Mouse (Mus musculus): ENCODE measurements around the gene Zfpl1. TPM values are rescaled to one million over a fixed set of nuclear protein-coding genes. Genes with fewer than 3 reads are reported as not detected.
A peak's percentile ranks its signal among the peaks of the same experiment; 100 is the strongest.

Zfpl1 gene
- total and polyA plus RNA-seq, 2 experiments from 2014 or later = 92.0 to 97.6 TPM

DNA sequence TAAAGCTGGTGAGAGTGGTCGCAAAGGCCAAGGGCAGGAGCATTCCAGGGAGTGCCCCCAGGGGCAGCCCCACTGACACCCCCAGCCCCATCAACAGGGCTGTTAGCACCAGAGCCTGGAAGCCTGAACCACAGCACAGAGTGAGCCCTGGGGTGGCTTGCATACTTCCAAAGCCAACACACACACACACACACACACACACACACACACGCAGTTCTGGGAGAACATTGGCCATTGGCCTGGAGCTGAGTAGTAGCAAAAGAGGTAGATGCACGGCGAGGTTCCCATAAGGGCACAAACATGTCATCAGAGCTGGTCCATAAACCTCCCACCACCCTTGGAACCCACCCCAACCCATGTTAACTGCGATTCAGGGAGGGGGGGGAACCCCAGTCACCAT, 18.2 kb downstream of the Zfpl1 start:
- peaks cover 14% of the 10 kb centered on the region for H3K4me1 ChIP-seq (ENCODE audit: insufficient read depth, low read length)

DNA sequence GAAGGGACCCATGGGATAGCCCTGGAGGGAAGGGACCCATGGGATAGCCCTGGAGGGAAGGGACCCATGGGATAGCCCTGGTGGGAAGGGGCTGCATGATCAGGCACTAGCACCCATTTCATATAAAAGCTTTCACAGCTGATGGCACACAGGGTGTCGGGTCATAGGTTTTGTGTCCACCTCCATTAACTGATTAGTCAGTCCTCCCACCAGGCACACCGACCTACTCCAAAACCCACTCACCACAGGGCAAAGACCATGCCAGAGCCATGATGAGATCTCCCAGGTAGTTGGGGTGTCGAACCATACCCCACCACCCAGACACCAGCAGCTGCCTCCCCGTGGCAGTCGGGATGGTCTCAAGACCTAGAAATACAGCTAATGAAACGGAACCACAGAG, 21.7 kb downstream of the Zfpl1 start:
- DNase-seq (ENCODE audit: low spot score) = no peak
- Histone ChIP-seq H3K9me3 (ENCODE audit: low read length) (no peaks in the 10 kb centered on the region), H3K9ac (replicated peaks; ENCODE audit: low read length, poor library complexity, severe bottlenecking) (no peak overlapping the region), H3K4me3 (ENCODE audit: low read depth, low read length) (no peak overlapping the region), H3K4me2 (ENCODE audit: low read depth, low read length, poor library complexity, severe bottlenecking) (no peak overlapping the region), H3K4me1 (ENCODE audit: insufficient read depth, low read length) (peaks cover 18% of the 10 kb centered on the region), H3K36me3 (ENCODE audit: insufficient read depth, low read length) (no peaks in the 10 kb centered on the region), H3K27me3 (ENCODE audit: insufficient read depth, low read length) (no peaks in the 10 kb centered on the region), H3K27ac (ENCODE audit: low read depth, low read length) (no peak overlapping the region)
- TF ChIP-seq CTCF (IDR thresholded peaks at IDR 0.05) = no peak
- 98% methylated on average over 6 of the region's 6 CpGs for WGBS
- no peak for ATAC-seq (ENCODE audit: low FRiP score)

More for the DNA sequence above, 18.2 kb downstream of the Zfpl1 start:
- 37% methylated on average over 5 of the region's 5 CpGs for WGBS
- Histone ChIP-seq H3K9ac (replicated peaks; ENCODE audit: low read length, poor library complexity, severe bottlenecking) (peak overlapping the region; percentile 65), H3K9me3 (ENCODE audit: low read length) (no peaks in the 10 kb centered on the region), H3K27ac (ENCODE audit: low read depth, low read length) (peak overlapping the region; percentile 85), H3K4me2 (ENCODE audit: low read depth, low read length, poor library complexity, severe bottlenecking) (peak overlapping the region; percentile 77), H3K4me3 (ENCODE audit: low read depth, low read length) (peak overlapping the region; percentile 48), H3K27me3 (ENCODE audit: insufficient read depth, low read length) (no peaks in the 10 kb centered on the region), H3K36me3 (ENCODE audit: insufficient read depth, low read length) (peaks cover 27% of the 10 kb centered on the region)
- TF ChIP-seq CTCF (IDR thresholded peaks at IDR 0.05) = no peak
- no peak for DNase-seq (ENCODE audit: low spot score)
- 0 out of 2 replicates have a peak, but pooled peaks have one; percentile 2 for ATAC-seq (ENCODE audit: low FRiP score)

DNA sequence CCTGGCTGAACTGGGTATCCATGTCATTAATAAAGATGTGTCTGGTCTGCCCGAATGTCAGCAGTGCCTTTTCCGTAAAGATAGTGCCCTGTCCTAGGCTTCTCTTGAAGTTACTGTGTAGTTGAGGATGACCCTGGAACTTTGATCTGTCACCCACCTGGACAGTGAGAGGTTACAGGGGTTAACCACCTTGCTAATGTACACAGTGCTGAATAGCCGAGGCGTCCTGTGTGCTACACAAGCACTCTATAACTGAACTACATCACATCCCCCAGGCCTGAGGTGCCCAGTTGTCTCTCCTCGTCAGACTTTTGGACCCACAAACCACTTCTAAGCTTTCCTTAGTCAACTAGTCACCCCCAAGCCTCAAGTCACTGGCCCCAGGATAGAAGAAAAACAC, 22.3 kb downstream of the Zfpl1 start:
- no peaks in the 10 kb centered on the region for H3K36me3 ChIP-seq (ENCODE audit: insufficient read depth, low read length)
- TF ChIP-seq CTCF (IDR thresholded peaks at IDR 0.05) = no peak
- H3K4me2 ChIP-seq (ENCODE audit: low read depth, low read length, poor library complexity, severe bottlenecking) = peak overlapping the region; percentile 98
- 65% methylated on average over 5 of the region's 5 CpGs for WGBS
- H3K9ac ChIP-seq (replicated peaks; ENCODE audit: low read length, poor library complexity, severe bottlenecking) = peak overlapping the region; percentile 93
- peak overlapping the region; percentile 92 for H3K27ac ChIP-seq (ENCODE audit: low read depth, low read length)
- ATAC-seq (ENCODE audit: low FRiP score) = no peak
- peak overlapping the region; percentile 89 for H3K4me3 ChIP-seq (ENCODE audit: low read depth, low read length)
- H3K4me1 ChIP-seq (ENCODE audit: insufficient read depth, low read length) = peaks cover 18% of the 10 kb centered on the region
- no peak for DNase-seq (ENCODE audit: low spot score)
- H3K27me3 ChIP-seq (ENCODE audit: insufficient read depth, low read length) = no peaks in the 10 kb centered on the region
- H3K9me3 ChIP-seq (ENCODE audit: low read length) = no peaks in the 10 kb centered on the region

DNA sequence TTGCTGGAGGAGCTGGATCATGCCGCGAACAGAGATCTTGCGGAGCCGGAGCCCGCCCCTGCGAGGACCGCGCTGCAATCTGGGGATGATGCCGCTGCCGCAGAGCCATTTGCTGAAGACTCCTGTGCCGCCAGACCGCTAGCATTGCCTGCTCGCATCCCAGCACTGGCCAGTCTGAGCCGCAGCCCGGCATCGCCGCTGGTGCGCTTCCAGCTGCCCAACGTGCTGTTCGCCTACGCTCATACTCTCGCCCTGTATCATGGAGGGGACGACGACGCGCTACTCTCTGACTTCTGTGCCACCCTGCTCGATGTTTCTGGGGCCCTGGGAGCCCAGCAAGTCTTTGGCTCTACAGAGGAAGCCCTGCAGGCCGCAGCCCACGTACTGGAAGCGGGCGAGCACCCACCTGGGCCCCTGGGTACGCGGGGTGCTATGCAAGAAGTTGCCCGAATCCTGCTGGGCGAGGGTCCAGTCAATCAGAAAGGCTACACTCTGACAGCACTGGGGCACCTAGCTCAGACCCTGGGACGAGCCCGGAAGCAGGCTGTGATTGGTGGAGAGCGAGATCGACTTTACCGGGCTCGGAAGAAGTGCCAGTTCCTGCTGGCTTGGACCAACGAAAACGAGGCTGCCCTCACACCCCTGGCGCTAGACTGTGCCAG, 23.0 kb downstream of the Zfpl1 start:
- ATAC-seq (ENCODE audit: low FRiP score) (no peak), DNase-seq (ENCODE audit: low spot score) (peak; percentile 49)
- Histone ChIP-seq H3K27ac (ENCODE audit: low read depth, low read length) (peak overlapping the region; percentile 92), H3K27me3 (ENCODE audit: insufficient read depth, low read length) (no peaks in the 10 kb centered on the region), H3K4me1 (ENCODE audit: insufficient read depth, low read length) (peaks cover 18% of the 10 kb centered on the region), H3K4me3 (ENCODE audit: low read depth, low read length) (peak overlapping the region; percentile 89), H3K9me3 (ENCODE audit: low read length) (no peaks in the 10 kb centered on the region), H3K36me3 (ENCODE audit: insufficient read depth, low read length) (no peaks in the 10 kb centered on the region), H3K9ac (replicated peaks; ENCODE audit: low read length, poor library complexity, severe bottlenecking) (peak overlapping the region; percentile 93), H3K4me2 (ENCODE audit: low read depth, low read length, poor library complexity, severe bottlenecking) (peak overlapping the region; percentile 98)
- TF ChIP-seq CTCF (IDR thresholded peaks at IDR 0.05) = no peak
- WGBS = 1% methylated on average over 44 of the region's 44 CpGs

DNA sequence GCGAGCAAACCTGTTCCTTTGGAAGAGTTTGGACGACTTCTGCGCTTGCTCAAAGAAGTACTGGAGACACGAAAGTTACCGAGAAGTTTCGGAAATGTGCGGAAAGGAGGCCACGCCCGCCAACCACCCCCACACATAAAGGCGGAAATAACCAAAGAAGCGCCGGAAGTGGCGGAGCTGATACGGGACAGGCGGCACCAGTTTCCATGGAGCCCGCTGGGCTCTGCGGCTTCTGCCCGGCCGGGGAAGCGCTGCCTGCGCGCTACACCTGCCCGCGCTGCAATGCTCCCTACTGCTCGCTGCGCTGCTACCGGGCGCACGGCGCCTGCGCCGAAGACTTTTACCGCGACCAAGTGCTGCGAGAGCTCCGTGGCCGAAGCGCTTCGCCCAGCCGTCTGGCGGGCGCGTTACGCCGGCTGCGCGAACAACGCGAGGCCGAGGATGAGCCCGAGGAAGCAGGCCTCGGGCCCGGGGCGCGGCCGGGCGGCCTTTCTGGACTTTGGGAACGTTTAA, 23.7 kb downstream of the Zfpl1 start, which contains the start of gene Znhit2:
Gene Znhit2 (plus strand): TSS at position 172 of the 513 bp plus-strand sequence.
- TF ChIP-seq CTCF (IDR thresholded peaks at IDR 0.05) = peak; percentile 41
- Histone ChIP-seq H3K27ac (ENCODE audit: low read depth, low read length) (peak within 1 kb of the TSS; percentile 92), H3K9ac (replicated peaks; ENCODE audit: low read length, poor library complexity, severe bottlenecking) (peak within 1 kb of the TSS; percentile 93), H3K27me3 (ENCODE audit: insufficient read depth, low read length) (no peaks in the 10 kb centered on the region), H3K4me2 (ENCODE audit: low read depth, low read length, poor library complexity, severe bottlenecking) (peak within 1 kb of the TSS; percentile 98), H3K4me1 (ENCODE audit: insufficient read depth, low read length) (peaks cover 14% of the 10 kb centered on the region), H3K4me3 (ENCODE audit: low read depth, low read length) (peak within 1 kb of the TSS; percentile 89), H3K9me3 (ENCODE audit: low read length) (no peaks in the 10 kb centered on the region), H3K36me3 (ENCODE audit: insufficient read depth, low read length) (no peaks in the 10 kb centered on the region)
- under 1% methylated on average over 58 of the region's 58 CpGs for WGBS
- DNase-seq (ENCODE audit: low spot score) = peak; percentile 96
- ATAC-seq (ENCODE audit: low FRiP score) = peak; percentile 79

DNA sequence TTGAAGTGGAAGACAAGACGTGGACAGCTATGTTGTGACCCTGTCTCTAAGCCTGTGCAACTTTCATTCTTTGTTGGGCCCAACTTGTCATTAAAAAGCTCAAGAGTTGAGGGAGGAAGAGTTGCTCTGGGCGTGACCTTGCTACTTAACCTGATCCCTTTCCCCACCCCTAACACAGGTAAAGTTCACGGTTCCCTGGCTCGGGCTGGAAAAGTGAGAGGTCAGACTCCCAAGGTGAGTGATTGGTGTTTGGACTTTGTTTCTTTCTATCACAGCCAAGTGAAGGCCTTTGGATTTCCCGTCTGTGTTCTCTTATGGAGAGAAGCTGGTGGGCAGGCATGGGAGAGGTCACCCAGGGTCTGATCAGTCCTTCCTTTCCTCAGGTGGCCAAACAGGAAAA, 25.8 kb downstream of the Zfpl1 start:
- Histone ChIP-seq H3K4me3 (ENCODE audit: low read depth, low read length) (peak overlapping the region; percentile 53; the same call in 1 of the 2 replicates), H3K27me3 (ENCODE audit: insufficient read depth, low read length) (no peaks in the 10 kb centered on the region), H3K9ac (replicated peaks; ENCODE audit: low read length, poor library complexity, severe bottlenecking) (no peak overlapping the region), H3K4me1 (ENCODE audit: insufficient read depth, low read length) (peaks cover 13% of the 10 kb centered on the region), H3K36me3 (ENCODE audit: insufficient read depth, low read length) (peaks cover 3% of the 10 kb centered on the region), H3K27ac (ENCODE audit: low read depth, low read length) (no peak overlapping the region), H3K9me3 (ENCODE audit: low read length) (no peaks in the 10 kb centered on the region), H3K4me2 (ENCODE audit: low read depth, low read length, poor library complexity, severe bottlenecking) (peak overlapping the region; percentile 85)
- no peak for TF ChIP-seq CTCF (IDR thresholded peaks at IDR 0.05)
- 82% methylated on average over 5 of the region's 5 CpGs for WGBS
- DNase-seq (ENCODE audit: low spot score) = no peak
- ATAC-seq (ENCODE audit: low FRiP score) = no peak

Data from midbrain, postnatal 0 days (tissue).